Mouse (Mus musculus): Measurements from ENCODE around the gene Senp2. TPM values are rescaled to one million over a fixed set of nuclear protein-coding genes. Genes with fewer than 3 reads are reported as not detected.

The Senp2 gene
- 1.5 and 2.6 TPM in 2 replicates for polyA plus RNA-seq (2012; rRNA removed)

DNA sequence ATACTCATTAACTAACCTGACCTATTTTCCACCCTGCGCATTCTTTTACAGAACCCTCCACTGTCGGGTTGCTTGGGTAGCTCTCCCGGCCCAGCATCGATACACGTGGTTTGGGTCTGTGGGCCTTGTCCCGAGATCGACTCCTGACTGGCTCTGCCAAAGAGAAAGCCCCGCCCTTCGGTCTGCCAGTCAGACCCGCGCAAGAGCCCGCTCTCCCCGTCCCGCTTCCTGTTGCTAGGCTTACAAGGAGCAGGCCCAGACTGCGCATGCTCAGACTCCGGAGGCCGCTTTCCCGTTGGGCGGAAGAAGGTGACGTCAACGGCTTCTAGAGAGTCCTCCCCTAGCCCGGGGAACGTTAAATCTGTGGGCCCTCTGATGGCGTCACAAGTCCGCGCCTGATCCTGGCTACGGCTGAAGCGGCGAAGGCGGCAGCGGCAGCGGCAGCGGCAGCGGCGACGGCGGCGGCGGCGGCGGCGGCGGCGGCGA is at the start of gene Senp2:
Senp2 (plus strand) TSS at position 386 of the 486 bp plus-strand sequence.

DNA sequence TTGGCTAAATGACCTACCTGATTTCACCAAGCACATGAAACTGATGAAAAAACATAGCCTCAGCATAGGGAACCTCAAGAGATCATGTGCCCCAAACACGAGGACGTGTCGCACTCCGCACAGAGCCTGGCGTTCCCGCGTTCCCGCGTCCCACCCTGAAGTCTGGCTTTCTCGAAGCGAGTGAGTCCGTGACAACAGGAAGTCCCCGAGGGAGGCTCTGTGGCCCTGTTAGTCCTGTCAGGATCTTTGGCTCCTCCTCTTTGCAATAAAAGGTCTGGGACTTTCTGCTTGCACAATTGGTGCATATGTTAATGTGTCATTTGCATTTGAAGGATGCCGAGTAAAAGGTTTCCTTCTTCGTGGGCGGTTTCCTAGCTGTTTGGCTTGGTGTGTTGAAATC is 14.0 kb upstream of the Senp2 start, which contains the start of gene Liph:
Liph (minus strand) TSS at position 360 of the 400 bp plus-strand sequence.

Other genes with a start within 250 kb of the Senp2 start
- gene Ehhadh, start 221.7 kb upstream of the Senp2 start, polyA plus RNA-seq (2012; rRNA removed): 2.8 and 4.6 TPM in 2 replicates
- gene Map3k13, start 215.1 kb upstream of the Senp2 start, polyA plus RNA-seq (2012; rRNA removed): 0.62 and 0.83 TPM in 2 replicates
- gene Tmem41a, start 61.9 kb upstream of the Senp2 start, polyA plus RNA-seq (2012; rRNA removed): 5.9 and 8.8 TPM in 2 replicates
- 11.6 and 12.4 TPM in 2 replicates for gene Liph, start 13.8 kb upstream of the Senp2 start, polyA plus RNA-seq (2012; rRNA removed)
- gene Igf2bp2, start 153.8 kb downstream of the Senp2 start, polyA plus RNA-seq (2012; rRNA removed): 3.0 and 3.2 TPM in 2 replicates

Data from stomach, adult 2 months (tissue).